Mouse (Mus musculus) forebrain, embryonic 16.5 days (tissue): Measurements from ENCODE around the gene Rab29. TPM values are rescaled to one million over a fixed set of nuclear protein-coding genes. Genes with fewer than 3 reads are reported as not detected.
"Not testable (repeated sequence)": the region's sequence is repeated elsewhere in the genome, so short reads cannot be mapped to it uniquely, and the experiment has no call there.

Source experiments
- ATAC-seq: fragments of 200-750 bp; cut with Nextera tagmentation; 2 replicates; pipeline ENCODE4 v1.8.0; 2017; ENCODE audit warnings: mild to moderate bottlenecking, moderate library complexity
- H3K27ac ChIP-seq: fragments of 300-500 bp; sonication (generic); 2 replicates; pipeline ENCODE4 v1.5.1; 2014; ENCODE audit warnings: low read length, control low read depth
- H3K27me3 ChIP-seq: fragments of 300-500 bp; sonication (generic); replicated peaks from 2 replicates; pipeline ENCODE4 v1.6.1; 2014; ENCODE audit warnings: low read length; ENCODE audit not compliant: control insufficient read depth, insufficient read depth
- H3K36me3 ChIP-seq: fragments of 300-500 bp; sonication (generic); 2 replicates; pipeline ENCODE4 v1.6.1; 2014; ENCODE audit not compliant: control insufficient read depth, insufficient read depth
- H3K4me1 ChIP-seq: fragments of 300-500 bp; sonication (generic); replicated peaks from 2 replicates; pipeline ENCODE4 v1.6.1; 2014; ENCODE audit warnings: low read length; ENCODE audit not compliant: control insufficient read depth, insufficient read depth
- H3K4me2 ChIP-seq: fragments of 300-500 bp; sonication (generic); 2 replicates; pipeline ENCODE4 v1.6.1; 2014; ENCODE audit warnings: mild to moderate bottlenecking, low read length, control low read depth
- H3K4me3 ChIP-seq: fragments of 300-500 bp; sonication (generic); replicated peaks from 2 replicates; pipeline ENCODE4 v1.5.1; 2014; ENCODE audit warnings: mild to moderate bottlenecking, low read length, control low read depth
- H3K9ac ChIP-seq: fragments of 300-500 bp; sonication (generic); replicated peaks from 2 replicates; pipeline ENCODE4 v1.6.1; 2014; ENCODE audit warnings: low read depth, low read length, control low read depth
- H3K9me3 ChIP-seq: fragments of 300-500 bp; sonication (generic); 2 replicates; pipeline ENCODE4 v1.6.1; 2016; ENCODE audit warnings: low read length; ENCODE audit not compliant: control insufficient read depth
- WGBS: fragments of 180-500 bp; shearing (Covaris S2); extraction: QIAGEN DNeasy Blood & Tissue Kit; methylation state at CpG from one replicate; pipeline ENCODE4 v1.1.7; 2014; 5-methylcytosine and 5-hydroxymethylcytosine counted together
- polyA plus RNA-seq: library from polyadenylated mRNA; unstranded; fragments of >200 nt; fragmentation: Nextera tagmentation; extraction: Ambion mirVana; gene quantifications from 2 replicates; pipeline ENCODE4 v1.2.1, GENCODE M21; 2015

Gene Rab29
- 8.8 and 9.0 TPM in 2 replicates for polyA plus RNA-seq

- 1% methylated on average over 46 of the region's 46 CpGs for WGBS
- Histone ChIP-seq H3K9me3 (no peaks in the 10 kb centered on the region), H3K4me1 (peaks cover 3% of the 10 kb centered on the region), H3K9ac (peak within 1 kb of the TSS; percentile 61), H3K27me3 (no peaks in the 10 kb centered on the region), H3K4me3 (peak within 1 kb of the TSS; percentile 63), H3K36me3 (no peaks in the 10 kb centered on the region), H3K27ac (no peak within 1 kb of the TSS), H3K4me2 (peak within 1 kb of the TSS; percentile 89)
- ATAC-seq: peak; percentile 98
Measured at GRCm38 (mm10) chr1:131867093-131867945, at the start of gene Rab29. Rab29 (plus strand) TSS chr1:131867224.

GRCm38 (mm10) chr1:131820353-131820752, 46.7 kb upstream of the Rab29 start:
- 64% methylated on average over 8 of the region's 9 CpGs for whole genome bisulfite sequencing
- not testable (repeated sequence) for H3K9me3 ChIP-seq, H3K9ac ChIP-seq, H3K4me1 ChIP-seq, H3K4me2 ChIP-seq, H3K4me3 ChIP-seq, ATAC-seq, H3K36me3 ChIP-seq, H3K27ac ChIP-seq, H3K27me3 ChIP-seq

GRCm38 (mm10) chr1:131820887-131821328, 46.1 kb upstream of the Rab29 start:
- Histone ChIP-seq H3K36me3 (no peaks in the 10 kb centered on the region), H3K27me3 (no peaks in the 10 kb centered on the region), H3K4me1 (peaks cover 5% of the 10 kb centered on the region; the same call in 1 of the 2 replicates), H3K9ac (no peak overlapping the region), H3K27ac (no peak overlapping the region), H3K9me3 (peaks cover 4% of the 10 kb centered on the region), H3K4me3 (no peak overlapping the region), H3K4me2 (no peak overlapping the region)
- WGBS: 42% methylated on average over 10 of the region's 10 CpGs
- peak; percentile 65 for ATAC-seq

- WGBS: 66% methylated on average over 8 of the region's 8 CpGs
- H3K9me3 ChIP-seq: peaks cover 4% of the 10 kb centered on the region
Measured at GRCm38 (mm10) chr1:131822292-131822691, 44.7 kb upstream of the Rab29 start.

GRCm38 (mm10) chr1:131822856-131823492, 44.0 kb upstream of the Rab29 start:
- 89% methylated on average over 1 of the region's 1 CpGs for WGBS
- Histone ChIP-seq H3K27me3 (no peaks in the 10 kb centered on the region), H3K4me2 (no peak overlapping the region), H3K27ac (no peak overlapping the region), H3K4me3 (no peak overlapping the region), H3K9ac (no peak overlapping the region), H3K36me3 (no peaks in the 10 kb centered on the region), H3K4me1 (peaks cover 9% of the 10 kb centered on the region), H3K9me3 (peaks cover 4% of the 10 kb centered on the region)
- ATAC-seq: no peak

More at GRCm38 (mm10) chr1:131822292-131822691, 44.7 kb upstream of the Rab29 start:
- H3K4me2 ChIP-seq: no peak overlapping the region
- no peak overlapping the region for H3K9ac ChIP-seq
- H3K4me1 ChIP-seq: peaks cover 8% of the 10 kb centered on the region
- ATAC-seq: no peak
- H3K4me3 ChIP-seq: no peak overlapping the region
- no peak overlapping the region for H3K27ac ChIP-seq
- H3K36me3 ChIP-seq: no peaks in the 10 kb centered on the region
- no peaks in the 10 kb centered on the region for H3K27me3 ChIP-seq

GRCm38 (mm10) chr1:131823563-131823962, 43.5 kb upstream of the Rab29 start:
- no peak overlapping the region for H3K9ac ChIP-seq
- H3K9me3 ChIP-seq: peaks cover 4% of the 10 kb centered on the region
- whole genome bisulfite sequencing: 52% methylated on average over 5 of the region's 5 CpGs
- no peaks in the 10 kb centered on the region for H3K27me3 ChIP-seq
- no peak overlapping the region for H3K4me3 ChIP-seq
- no peak for ATAC-seq
- H3K4me1 ChIP-seq: peaks cover 10% of the 10 kb centered on the region
- no peak overlapping the region for H3K27ac ChIP-seq
- H3K36me3 ChIP-seq: no peaks in the 10 kb centered on the region
- no peak overlapping the region for H3K4me2 ChIP-seq

DNA sequence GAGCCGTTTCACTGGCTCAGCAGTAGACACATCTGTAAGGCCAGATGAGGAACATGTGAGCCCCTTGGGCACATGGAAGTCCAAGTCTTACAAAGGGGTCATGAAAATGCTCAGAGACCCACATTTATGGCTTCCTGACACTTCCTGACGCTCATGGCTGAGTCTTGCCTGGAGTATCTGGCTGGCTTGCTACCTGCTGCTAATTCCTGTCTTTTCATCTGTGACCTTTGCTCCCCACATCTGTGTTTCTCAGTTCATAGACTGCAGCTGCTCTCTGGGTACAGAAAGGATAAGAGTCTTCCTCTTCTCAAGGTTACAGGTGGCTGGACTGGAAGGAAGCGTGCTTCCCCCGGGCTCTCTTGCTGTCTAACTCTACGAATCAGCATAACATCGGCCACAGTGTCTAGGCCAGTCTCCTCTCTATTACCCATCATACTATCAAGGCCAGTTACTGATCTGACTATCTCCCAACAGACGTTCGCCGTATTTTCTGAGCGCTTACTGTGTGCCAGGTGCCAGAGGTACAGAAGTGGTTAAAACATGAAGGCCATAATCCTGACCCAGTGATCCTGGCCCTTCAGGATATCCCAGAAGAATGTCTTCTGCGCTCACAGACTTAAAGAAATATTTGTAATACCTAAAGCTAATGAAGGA, 42.4 kb upstream of the Rab29 start:
- Histone ChIP-seq H3K4me1 (peaks cover 21% of the 10 kb centered on the region), H3K4me2 (no peak overlapping the region), H3K9ac (no peak overlapping the region), H3K27ac (no peak overlapping the region), H3K9me3 (no peaks in the 10 kb centered on the region), H3K36me3 (no peaks in the 10 kb centered on the region), H3K27me3 (no peaks in the 10 kb centered on the region), H3K4me3 (no peak overlapping the region)
- 91% methylated on average over 11 of the region's 11 CpGs for WGBS
- ATAC-seq: no peak

DNA sequence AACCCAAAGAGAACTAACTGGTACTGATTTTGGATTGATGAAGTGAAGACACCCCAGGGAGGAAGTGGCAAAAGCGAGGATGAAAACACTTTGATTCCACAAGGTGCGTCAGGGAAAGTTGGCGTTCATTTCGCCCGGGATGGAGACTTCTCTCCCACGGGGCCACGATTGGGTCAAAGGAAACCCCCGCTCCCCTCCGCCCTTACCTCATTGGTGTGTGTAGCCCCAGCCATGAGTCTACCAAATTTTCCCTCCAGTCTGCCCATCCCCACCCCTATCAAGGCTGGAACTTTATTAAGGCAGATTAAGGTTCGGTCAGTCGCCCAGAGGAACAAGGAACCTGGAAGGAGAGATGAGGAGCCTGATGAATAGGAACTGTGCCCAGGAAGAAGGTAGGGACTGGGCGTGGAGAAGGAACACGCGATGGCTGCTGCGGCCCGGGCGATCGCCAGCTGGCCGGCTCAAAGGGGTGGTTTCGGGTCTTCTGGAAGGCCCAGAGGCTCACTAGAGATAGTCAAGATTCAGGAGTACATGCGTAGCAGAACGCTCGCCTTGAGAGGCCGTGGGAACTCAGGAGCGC, 39.7 kb upstream of the Rab29 start, which contains the start of gene Slc41a1:
Slc41a1 (plus strand) TSS at position 287 of the 580 bp plus-strand sequence.
- WGBS: 2% methylated on average over 25 of the region's 25 CpGs
- Histone ChIP-seq H3K27me3 (no peaks in the 10 kb centered on the region), H3K4me1 (peaks cover 31% of the 10 kb centered on the region)

More for the DNA sequence above, 39.7 kb upstream of the Rab29 start, which contains the start of gene Slc41a1:
- Histone ChIP-seq H3K4me3 (peak within 1 kb of the TSS; percentile 72), H3K36me3 (no peaks in the 10 kb centered on the region), H3K27ac (peak within 1 kb of the TSS; percentile 67), H3K9me3 (no peaks in the 10 kb centered on the region), H3K9ac (peak within 1 kb of the TSS; percentile 78), H3K4me2 (peak within 1 kb of the TSS; percentile 87)
- ATAC-seq: peak; percentile 58
